8 mouse cellular contexts compared by ENCODE assay signal in genomic region chr2:18688708-18689063, GRCm38 (mm10). TPM values are rescaled to one million over a fixed set of nuclear protein-coding genes. Genes with fewer than 3 reads are reported as not detected.
A peak's percentile ranks its signal among the peaks of the same experiment; 100 is the strongest.
DNase-seq lines count a peak whose midpoint lies in the region; ATAC-seq lines count a peak whose summit lies in the region.

No protein-coding gene starts in this region.

- peak overlapping the region; percentile 47 for H3K4me3 ChIP-seq in intestine, embryonic 15.5 days (replicated peaks)
- peak overlapping the region; percentile 60 for H3K4me3 ChIP-seq in liver, embryonic 16.5 days (ENCODE audit: low read depth, low read length)
- peak overlapping the region; percentile 45 for H3K4me3 ChIP-seq in neural tube, embryonic 13.5 days

- peak overlapping the region; percentile 92 for H3K4me2 ChIP-seq in intestine, embryonic 15.5 days (replicated peaks)
- H3K4me2 ChIP-seq in liver, embryonic 16.5 days (ENCODE audit: low read depth, low read length): peak overlapping the region; percentile 73
- H3K4me2 ChIP-seq in neural tube, embryonic 13.5 days: peak overlapping the region; percentile 74

- H3K9me3 ChIP-seq in intestine, embryonic 15.5 days: no peaks in the 10 kb centered on the region
- H3K9me3 ChIP-seq in liver, embryonic 16.5 days (replicated peaks; ENCODE audit: control insufficient read depth, low read length): no peaks in the 10 kb centered on the region
- H3K9me3 ChIP-seq in neural tube, embryonic 13.5 days: no peaks in the 10 kb centered on the region

- peaks cover 48% of the 10 kb centered on the region for H3K27me3 ChIP-seq in intestine, embryonic 15.5 days (replicated peaks)
- peaks cover 68% of the 10 kb centered on the region for H3K27me3 ChIP-seq in liver, embryonic 16.5 days (ENCODE audit: control insufficient read depth, insufficient read depth, low read depth, low read length)
- peaks cover 89% of the 10 kb centered on the region for H3K27me3 ChIP-seq in neural tube, embryonic 13.5 days

- no peaks in the 10 kb centered on the region; the same call in none of the 2 replicates for H3K36me3 ChIP-seq in intestine, embryonic 15.5 days
- H3K36me3 ChIP-seq in liver, embryonic 16.5 days (ENCODE audit: control insufficient read depth, insufficient read depth): no peaks in the 10 kb centered on the region
- H3K36me3 ChIP-seq in neural tube, embryonic 13.5 days: peaks cover 8% of the 10 kb centered on the region

- H3K27ac ChIP-seq in intestine, embryonic 15.5 days: no peak overlapping the region
- no peak overlapping the region for H3K27ac ChIP-seq in liver, embryonic 16.5 days (ENCODE audit: low read length)
- H3K27ac ChIP-seq in neural tube, embryonic 13.5 days (replicated peaks): no peak overlapping the region

- no peak overlapping the region for H3K9ac ChIP-seq in intestine, embryonic 15.5 days
- no peak overlapping the region for H3K9ac ChIP-seq in liver, embryonic 16.5 days (ENCODE audit: low read depth, low read length)
- H3K9ac ChIP-seq in neural tube, embryonic 13.5 days: no peak overlapping the region

- peak; percentile 42 to 43 for DNase-seq in layer of hippocampus, postnatal 25 days (ENCODE audit: extremely low spot score in 1 of 2, low spot score in 1 of 2)
- no peak for DNase-seq in layer of hippocampus, adult 9-10 months (ENCODE audit: low spot score)
- DNase-seq in brain, adult 2 months (ENCODE audit: low read depth, low spot score): peak; percentile 60
- peak; percentile 27 to 29 for DNase-seq in gastrocnemius, adult 8-10 months (ENCODE audit: low spot score in 2 of 2)
- DNase-seq in urinary bladder, postnatal 10 days (ENCODE audit: low spot score): peak; percentile 18

- WGBS in intestine, embryonic 15.5 days: under 1% methylated on average over 45 of the region's 45 CpGs
- under 1% methylated on average over 44 of the region's 45 CpGs for WGBS in liver, embryonic 16.5 days (ENCODE audit: insufficient replicate concordance)
- WGBS in neural tube, embryonic 13.5 days: 1% methylated on average over 45 of the region's 45 CpGs

- peak; percentile 44 for ATAC-seq in intestine, embryonic 15.5 days
- no peak for ATAC-seq in liver, embryonic 16.5 days (ENCODE audit: low read depth)
- ATAC-seq in neural tube, embryonic 13.5 days (ENCODE audit: low read depth): peak; percentile 19; the same call in 1 of the 2 replicates

- peaks cover 21% of the 10 kb centered on the region for H3K4me1 ChIP-seq in intestine, embryonic 15.5 days (replicated peaks)
- H3K4me1 ChIP-seq in liver, embryonic 16.5 days (ENCODE audit: control insufficient read depth, low read depth, low read length): peaks cover 15% of the 10 kb centered on the region
- H3K4me1 ChIP-seq in neural tube, embryonic 13.5 days (replicated peaks): peaks cover 22% of the 10 kb centered on the region

RNA-seq across cellular contexts. Expression of gene Spag6, which starts 5.1 kb away (rescaled TPM):
- 1 to 10 TPM; 3.8 to 5.5 TPM for total RNA-seq in layer of hippocampus, postnatal 25 days (2021)
- total RNA-seq in gastrocnemius, adult 8-10 months (2022): 1 to 10 TPM in 3 of 4 experiments, under 1 TPM in 1; 0.85 to 1.6 (median 1.2) TPM
- 0.05 TPM in 1 of 2 replicates, not detected in the other for polyA plus RNA-seq in intestine, embryonic 15.5 days (2015; fragmentation: Nextera tagmentation; extraction: Ambion mirVana)
- not detected in 2 replicates for polyA plus RNA-seq in liver, embryonic 16.5 days (2015; fragmentation: Nextera tagmentation; extraction: Ambion mirVana)
- not detected in 2 replicates for polyA plus RNA-seq in neural tube, embryonic 13.5 days (2015; fragmentation: Nextera tagmentation; extraction: Ambion mirVana)

RNA-seq across cellular contexts. Expression of gene Bmi1, which starts 11.9 kb away (rescaled TPM):
- 10 to 100 TPM; 51.7 to 53.7 TPM for total RNA-seq in layer of hippocampus, postnatal 25 days (2021)
- total RNA-seq in gastrocnemius, adult 8-10 months (2022): 10 to 100 TPM; 60.4 to 80.9 (median 68.8) TPM
- 16.6 and 20.1 TPM in 2 replicates for polyA plus RNA-seq in intestine, embryonic 15.5 days (2015; fragmentation: Nextera tagmentation; extraction: Ambion mirVana)
- polyA plus RNA-seq in liver, embryonic 16.5 days (2015; fragmentation: Nextera tagmentation; extraction: Ambion mirVana): 3.4 and 4.1 TPM in 2 replicates
- polyA plus RNA-seq in neural tube, embryonic 13.5 days (2015; fragmentation: Nextera tagmentation; extraction: Ambion mirVana): 34.2 and 40.7 TPM in 2 replicates

RNA-seq across cellular contexts. Expression of gene Commd3, which starts 16.5 kb away (rescaled TPM):
- 100 to 1,000 TPM; 104 to 110 TPM for total RNA-seq in layer of hippocampus, postnatal 25 days (2021)
- total RNA-seq in gastrocnemius, adult 8-10 months (2022): 100 to 1,000 TPM in 1 of 4 experiments, 10 to 100 TPM in 3; 93.3 to 100 (median 94.8) TPM
- polyA plus RNA-seq in intestine, embryonic 15.5 days (2015; fragmentation: Nextera tagmentation; extraction: Ambion mirVana): 217 and 235 TPM in 2 replicates
- polyA plus RNA-seq in liver, embryonic 16.5 days (2015; fragmentation: Nextera tagmentation; extraction: Ambion mirVana): 80.2 and 90.3 TPM in 2 replicates
- polyA plus RNA-seq in neural tube, embryonic 13.5 days (2015; fragmentation: Nextera tagmentation; extraction: Ambion mirVana): 210 and 220 TPM in 2 replicates
